Mouse (Mus musculus): ENCODE measurements around the gene Dll1. TPM values are rescaled to one million over a fixed set of nuclear protein-coding genes. Genes with fewer than 3 reads are reported as not detected.

Gene Dll1
- polyA plus RNA-seq, 1 experiment from 2014 or later = 3.0 TPM

GRCm38 (mm10) chr17:15375224-15375623, 1.4 kb downstream of the Dll1 start:
- DNase-seq (ENCODE audit: low spot score) = no peak
- Histone ChIP-seq H3K9me3 (replicated peaks) (no peaks in the 10 kb centered on the region), H3K4me1 (peaks cover 43% of the 10 kb centered on the region), H3K36me3 (no peaks in the 10 kb centered on the region), H3K4me3 (peak overlapping the region; percentile 63), H3K27me3 (ENCODE audit: low read depth, poor library complexity, severe bottlenecking) (peaks cover 92% of the 10 kb centered on the region), H3K27ac (0 out of 2 replicates have a peak overlapping the region, but pooled peaks have one; percentile 19)
- WGBS = under 1% methylated on average over 18 of the region's 18 CpGs

GRCm38 (mm10) chr17:15374321-15375141, 2.1 kb downstream of the Dll1 start:
- Histone ChIP-seq H3K4me1 (peaks cover 37% of the 10 kb centered on the region), H3K4me3 (peak overlapping the region; percentile 63), H3K27ac (no peak overlapping the region; the same call in 1 of the 2 replicates), H3K9me3 (replicated peaks) (no peaks in the 10 kb centered on the region), H3K36me3 (no peaks in the 10 kb centered on the region), H3K27me3 (ENCODE audit: low read depth, poor library complexity, severe bottlenecking) (peaks cover 89% of the 10 kb centered on the region)
- 1% methylated on average over 50 of the region's 50 CpGs for WGBS
- DNase-seq (ENCODE audit: low spot score) = peak; percentile 50

GRCm38 (mm10) chr17:15372931-15373652, 3.6 kb downstream of the Dll1 start:
- no peaks in the 10 kb centered on the region for H3K9me3 ChIP-seq (replicated peaks)
- no peak overlapping the region for H3K27ac ChIP-seq
- H3K27me3 ChIP-seq (ENCODE audit: low read depth, poor library complexity, severe bottlenecking) = peaks cover 74% of the 10 kb centered on the region
- no peak for DNase-seq (ENCODE audit: low spot score)
- 0 out of 2 replicates have a peak, but pooled peaks cover 3% of the 10 kb centered on the region for H3K36me3 ChIP-seq
- no peak overlapping the region for H3K4me3 ChIP-seq
- WGBS = 57% methylated on average over 15 of the region's 15 CpGs
- peaks cover 37% of the 10 kb centered on the region for H3K4me1 ChIP-seq

- H3K27me3 ChIP-seq (ENCODE audit: low read depth, poor library complexity, severe bottlenecking) = peaks cover 66% of the 10 kb centered on the region
- no peak for DNase-seq (ENCODE audit: low spot score)
- H3K36me3 ChIP-seq = 0 out of 2 replicates have a peak, but pooled peaks cover 3% of the 10 kb centered on the region
- WGBS = 68% methylated on average over 17 of the region's 17 CpGs
- H3K27ac ChIP-seq = no peak overlapping the region
- peaks cover 37% of the 10 kb centered on the region for H3K4me1 ChIP-seq
- H3K4me3 ChIP-seq = no peak overlapping the region
- no peaks in the 10 kb centered on the region for H3K9me3 ChIP-seq (replicated peaks)
Observed at GRCm38 (mm10) chr17:15371967-15372835, 4.5 kb downstream of the Dll1 start.

GRCm38 (mm10) chr17:15370401-15370800, 6.3 kb downstream of the Dll1 start:
- 94% methylated on average over 14 of the region's 14 CpGs for WGBS
- DNase-seq (ENCODE audit: low spot score) = no peak
- Histone ChIP-seq H3K27me3 (ENCODE audit: low read depth, poor library complexity, severe bottlenecking) (peaks cover 48% of the 10 kb centered on the region), H3K4me1 (peaks cover 21% of the 10 kb centered on the region), H3K27ac (no peak overlapping the region), H3K4me3 (no peak overlapping the region), H3K9me3 (replicated peaks) (no peaks in the 10 kb centered on the region), H3K36me3 (0 out of 2 replicates have a peak, but pooled peaks cover 3% of the 10 kb centered on the region)

GRCm38 (mm10) chr17:15365650-15366049, 11.0 kb downstream of the Dll1 start:
- Histone ChIP-seq H3K9me3 (replicated peaks) (no peaks in the 10 kb centered on the region), H3K27me3 (ENCODE audit: low read depth, poor library complexity, severe bottlenecking) (0 out of 2 replicates have a peak, but pooled peaks cover 8% of the 10 kb centered on the region), H3K4me3 (no peak overlapping the region), H3K27ac (no peak overlapping the region), H3K36me3 (0 out of 2 replicates have a peak, but pooled peaks cover 3% of the 10 kb centered on the region), H3K4me1 (no peaks in the 10 kb centered on the region)
- WGBS = 87% methylated on average over 5 of the region's 5 CpGs
- DNase-seq (ENCODE audit: low spot score) = no peak

- Histone ChIP-seq H3K4me1 (no peaks in the 10 kb centered on the region), H3K27ac (no peak overlapping the region), H3K4me3 (no peak overlapping the region), H3K27me3 (ENCODE audit: low read depth, poor library complexity, severe bottlenecking) (no peaks in the 10 kb centered on the region), H3K36me3 (0 out of 2 replicates have a peak, but pooled peaks cover 2% of the 10 kb centered on the region), H3K9me3 (replicated peaks) (no peaks in the 10 kb centered on the region)
- 83% methylated on average over 3 of the region's 3 CpGs for WGBS
- no peak for DNase-seq (ENCODE audit: low spot score)
Observed at GRCm38 (mm10) chr17:15363656-15364055, 13.0 kb downstream of the Dll1 start.

GRCm38 (mm10) chr17:15357071-15357470, 19.6 kb downstream of the Dll1 start:
- no peaks in the 10 kb centered on the region for H3K4me1 ChIP-seq
- H3K27ac ChIP-seq = no peak overlapping the region
- 83% methylated on average over 3 of the region's 3 CpGs for WGBS
- H3K9me3 ChIP-seq (replicated peaks) = no peaks in the 10 kb centered on the region
- no peak overlapping the region for H3K4me3 ChIP-seq
- no peaks in the 10 kb centered on the region for H3K27me3 ChIP-seq (ENCODE audit: low read depth, poor library complexity, severe bottlenecking)
- H3K36me3 ChIP-seq = no peaks in the 10 kb centered on the region
- no peak for DNase-seq (ENCODE audit: low spot score)

- H3K4me3 ChIP-seq = no peak overlapping the region
- DNase-seq (ENCODE audit: low spot score) = no peak
Observed at GRCm38 (mm10) chr17:15356526-15356925, 20.1 kb downstream of the Dll1 start.

GRCm38 (mm10) chr17:15355072-15355471, 21.6 kb downstream of the Dll1 start:
- H3K27me3 ChIP-seq (ENCODE audit: low read depth, poor library complexity, severe bottlenecking) = no peaks in the 10 kb centered on the region
- 93% methylated on average over 3 of the region's 3 CpGs for WGBS
- no peaks in the 10 kb centered on the region for H3K9me3 ChIP-seq (replicated peaks)
- no peak overlapping the region for H3K27ac ChIP-seq
- no peak overlapping the region for H3K4me3 ChIP-seq
- H3K4me1 ChIP-seq = no peaks in the 10 kb centered on the region
- H3K36me3 ChIP-seq = no peaks in the 10 kb centered on the region
- no peak for DNase-seq (ENCODE audit: low spot score)

More at GRCm38 (mm10) chr17:15356526-15356925, 20.1 kb downstream of the Dll1 start:
- H3K4me1 ChIP-seq = no peaks in the 10 kb centered on the region
- WGBS = 87% methylated on average over 5 of the region's 5 CpGs
- H3K36me3 ChIP-seq = no peaks in the 10 kb centered on the region
- H3K27me3 ChIP-seq (ENCODE audit: low read depth, poor library complexity, severe bottlenecking) = no peaks in the 10 kb centered on the region
- H3K9me3 ChIP-seq (replicated peaks) = no peaks in the 10 kb centered on the region
- H3K27ac ChIP-seq = no peak overlapping the region

- Histone ChIP-seq H3K36me3 (no peaks in the 10 kb centered on the region), H3K27ac (no peak overlapping the region), H3K9me3 (replicated peaks) (no peaks in the 10 kb centered on the region), H3K4me1 (no peaks in the 10 kb centered on the region), H3K27me3 (ENCODE audit: low read depth, poor library complexity, severe bottlenecking) (no peaks in the 10 kb centered on the region), H3K4me3 (no peak overlapping the region)
- no peak for DNase-seq (ENCODE audit: low spot score)
- WGBS = 88% methylated on average over 2 of the region's 2 CpGs
Observed at GRCm38 (mm10) chr17:15354006-15354405, 22.7 kb downstream of the Dll1 start.

- Histone ChIP-seq H3K9me3 (replicated peaks) (no peaks in the 10 kb centered on the region), H3K36me3 (no peaks in the 10 kb centered on the region), H3K4me1 (no peaks in the 10 kb centered on the region), H3K27ac (no peak overlapping the region), H3K4me3 (no peak overlapping the region), H3K27me3 (ENCODE audit: low read depth, poor library complexity, severe bottlenecking) (no peaks in the 10 kb centered on the region)
- DNase-seq (ENCODE audit: low spot score) = no peak
- 75% methylated on average over 10 of the region's 10 CpGs for WGBS
Observed at GRCm38 (mm10) chr17:15352869-15353610, 23.6 kb downstream of the Dll1 start.
